Mouse (Mus musculus) right cerebral cortex, postnatal 25 days (tissue): Measurements from ENCODE around the gene Kctd3.
"Not testable (repeated sequence)": the region's sequence is repeated elsewhere in the genome, so short reads cannot be mapped to it uniquely, and the experiment has no call there.

Experiments
- DNase-seq: peaks from one replicate; pipeline ENCODE4 v3.0.0; 2022

Gene Kctd3

DNA sequence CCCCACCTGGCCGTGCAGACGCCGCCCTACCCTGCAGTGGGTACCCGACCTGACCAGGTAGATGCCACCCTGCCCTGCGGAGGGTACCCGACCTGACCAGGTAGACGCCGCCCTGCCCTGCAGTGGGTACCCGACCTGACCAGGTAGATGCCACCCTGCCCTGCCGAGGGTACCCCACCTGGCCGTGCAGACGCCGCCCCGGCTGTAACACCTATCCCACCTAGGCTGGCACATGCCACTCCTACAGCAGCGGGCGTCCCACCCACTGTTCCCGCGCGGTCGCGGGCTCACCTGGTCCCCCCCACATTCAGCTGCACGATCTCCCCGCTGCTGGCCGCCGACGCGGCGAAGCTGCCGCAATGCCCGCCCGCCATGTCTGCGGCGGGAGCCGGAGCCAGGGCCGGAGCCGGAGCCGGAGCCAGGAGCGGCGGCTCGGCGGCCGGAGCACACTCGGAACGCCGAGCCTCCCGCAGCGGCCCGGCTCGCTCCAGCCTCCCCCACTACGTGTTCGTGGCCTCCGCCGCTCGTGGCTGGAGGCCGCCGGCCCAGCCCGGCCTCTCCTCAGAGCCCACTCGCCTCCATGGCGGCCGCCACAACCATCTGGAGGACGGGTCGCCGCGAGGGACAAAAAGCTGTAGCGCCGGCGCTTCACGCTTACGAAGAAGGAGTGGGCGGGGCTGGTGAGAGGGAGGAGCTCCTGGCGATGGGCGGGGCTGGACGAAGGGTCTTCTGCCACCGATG is at the start of gene Kctd3:
Gene Kctd3, minus strand, starts transcription at position 603 of the 741 bp plus-strand sequence.
- DNase-seq = peak; percentile 97

DNA sequence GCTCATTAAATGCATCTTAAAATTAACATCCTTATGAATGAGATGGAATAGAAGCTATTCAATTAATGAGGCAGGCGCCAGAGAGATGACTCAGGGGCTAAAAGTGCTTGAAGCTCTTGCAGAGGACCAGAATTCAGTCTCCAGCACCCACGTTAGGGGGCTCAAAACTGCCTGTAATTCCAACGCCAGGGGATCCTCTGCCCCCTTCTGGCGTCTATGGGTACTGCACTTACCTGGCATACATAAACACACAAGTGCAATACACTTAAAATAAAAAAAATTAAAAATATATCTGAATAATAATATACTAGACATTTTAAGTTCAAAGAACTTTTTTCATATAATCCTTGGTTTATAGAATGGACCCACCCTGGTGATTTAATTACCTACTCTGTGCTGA is 49.8 kb upstream of the Kctd3 start:
- DNase-seq = no peak

DNA sequence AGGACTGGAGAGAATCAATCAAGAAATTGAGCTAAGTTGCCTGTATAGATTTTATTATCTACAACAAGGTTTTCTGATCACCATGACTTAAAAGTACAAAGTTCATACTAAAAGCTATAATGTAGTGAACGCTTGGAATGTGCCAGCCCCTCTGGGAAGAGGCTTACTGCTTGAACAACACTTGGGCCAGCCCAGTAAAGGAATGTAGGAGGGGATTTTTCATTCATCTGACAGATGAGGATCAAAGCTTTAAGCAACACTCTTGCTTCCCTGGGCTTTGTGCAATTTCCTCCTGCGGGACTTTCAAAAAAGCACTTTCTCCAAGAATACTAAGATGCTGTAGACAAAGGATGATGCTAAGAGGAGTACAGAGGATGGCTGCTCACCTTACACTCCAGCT is 48.3 kb upstream of the Kctd3 start:
- DNase-seq = no peak

DNA sequence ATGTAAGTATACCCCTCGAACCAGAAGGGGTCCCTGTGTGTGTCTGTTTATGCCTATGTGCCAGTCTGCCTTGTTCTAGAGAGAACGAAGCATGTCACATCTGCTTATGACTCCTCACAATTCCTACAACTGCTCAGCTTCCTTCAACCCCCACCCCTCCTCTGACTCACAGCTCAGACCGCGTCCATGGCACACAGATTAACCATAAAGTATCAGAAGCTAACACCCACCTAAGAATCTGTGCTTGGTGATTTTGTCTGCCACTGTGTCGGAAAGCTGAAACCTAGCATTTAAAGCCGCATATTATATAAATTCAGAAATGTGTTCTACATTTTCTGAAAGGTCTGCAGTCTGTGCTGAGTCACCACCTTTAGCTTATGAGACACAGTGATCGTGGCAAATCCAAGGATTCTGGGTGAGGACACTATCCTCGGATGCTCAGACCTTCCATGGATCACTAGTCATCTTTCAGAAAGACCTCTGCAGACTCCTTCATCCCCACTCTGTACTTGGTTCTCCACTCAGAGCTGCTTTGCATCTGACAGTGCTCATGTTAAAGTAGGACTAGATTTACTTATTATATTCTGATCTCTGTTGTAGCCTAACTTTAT is 47.4 kb upstream of the Kctd3 start:
- DNase-seq = peak; percentile 42

DNA sequence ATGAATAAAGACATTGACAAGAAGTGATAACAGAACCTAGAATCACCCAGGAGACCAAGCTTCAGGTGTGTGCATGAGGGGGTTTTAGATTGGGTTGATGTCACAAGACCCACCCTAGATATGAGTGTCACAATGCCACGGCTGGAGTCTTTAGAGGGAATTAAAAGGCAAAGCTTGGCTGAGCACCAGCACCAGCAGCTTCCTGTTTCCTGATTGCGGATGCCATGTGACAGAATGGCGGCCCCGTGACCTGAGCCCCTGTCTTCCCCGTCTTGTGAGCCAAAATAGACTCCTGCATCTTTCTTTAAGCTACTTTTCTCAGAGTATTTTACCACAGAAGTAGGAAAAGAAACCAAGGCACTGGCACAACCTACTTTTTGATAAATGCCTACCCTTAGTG is 46.5 kb upstream of the Kctd3 start:
- DNase-seq = no peak

DNA sequence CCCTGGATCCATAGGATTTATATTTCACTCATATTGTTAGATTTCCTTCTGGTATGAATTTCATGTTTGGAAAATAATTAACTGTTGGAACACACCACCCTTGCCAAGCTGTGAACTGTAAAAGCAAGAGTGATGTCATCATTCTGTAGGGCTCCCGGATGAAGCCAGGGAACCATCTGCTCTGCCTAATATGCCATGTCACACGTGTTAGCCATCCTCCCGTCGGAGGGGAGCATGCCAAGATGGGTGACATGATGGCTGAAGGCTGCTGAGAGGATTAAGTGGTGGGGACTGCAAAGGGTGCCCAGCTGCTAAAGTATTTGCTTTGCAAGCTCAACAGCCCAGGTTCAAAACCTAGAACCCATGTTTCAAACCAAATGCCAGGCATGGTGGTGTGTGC is 44.5 kb upstream of the Kctd3 start:
- DNase-seq = no peak

DNA sequence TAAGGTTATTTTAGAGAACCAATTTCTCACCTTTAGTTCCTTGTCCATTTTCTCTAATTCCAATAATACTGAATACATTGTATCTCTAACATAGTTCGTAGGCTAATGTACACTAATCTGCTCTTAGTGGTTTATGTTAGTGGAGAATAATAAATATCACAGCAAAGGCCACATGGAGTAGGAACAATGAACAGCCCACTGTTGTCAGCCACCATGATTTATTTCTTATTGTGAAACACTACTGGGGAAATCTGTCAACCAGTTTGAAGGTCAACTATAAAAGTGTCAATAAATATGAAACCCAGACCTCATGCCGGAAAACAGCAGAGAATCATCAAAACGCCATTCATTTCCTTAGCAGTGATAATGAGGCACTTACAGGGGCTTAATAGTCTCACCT is 42.5 kb upstream of the Kctd3 start:
- DNase-seq = no peak

DNA sequence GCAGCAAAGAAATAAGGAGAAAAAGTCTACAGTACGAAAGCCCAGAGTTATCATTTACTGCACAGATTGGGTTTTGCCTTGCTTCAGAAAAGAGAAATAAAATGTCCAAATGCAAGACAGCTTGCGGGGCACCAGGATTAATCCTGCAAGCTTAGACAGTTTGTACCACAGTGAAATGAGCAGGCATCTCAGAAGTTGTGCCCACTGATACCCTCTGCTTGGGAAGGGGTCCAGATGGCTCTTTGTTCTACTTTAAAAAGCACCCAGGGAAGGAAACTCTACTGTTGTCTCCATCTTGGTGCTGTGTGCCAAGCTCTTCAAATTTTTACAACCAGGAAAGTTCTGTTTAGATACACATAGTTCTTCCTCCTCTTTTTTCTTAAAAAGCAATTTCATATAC is 40.7 kb upstream of the Kctd3 start:
- DNase-seq = no peak

DNA sequence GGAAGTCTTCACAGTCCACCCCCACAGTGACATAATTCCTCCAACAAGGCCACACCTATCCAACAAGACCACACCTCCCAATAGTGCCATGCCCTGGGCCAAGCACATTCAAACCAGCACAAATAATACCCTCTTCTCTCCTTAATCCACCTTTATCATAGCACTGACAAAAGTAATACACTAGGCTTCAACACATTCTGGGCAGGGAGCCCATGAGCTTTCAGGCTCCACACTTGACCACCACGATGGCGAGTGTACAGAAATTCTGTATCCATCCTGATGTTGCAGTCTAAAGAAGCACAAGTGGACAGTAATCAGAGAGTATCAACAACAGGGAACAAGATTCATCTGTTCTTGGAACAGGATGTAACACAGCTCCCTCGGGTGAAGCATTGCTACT is 40.3 kb upstream of the Kctd3 start:
- no peak for DNase-seq

DNA sequence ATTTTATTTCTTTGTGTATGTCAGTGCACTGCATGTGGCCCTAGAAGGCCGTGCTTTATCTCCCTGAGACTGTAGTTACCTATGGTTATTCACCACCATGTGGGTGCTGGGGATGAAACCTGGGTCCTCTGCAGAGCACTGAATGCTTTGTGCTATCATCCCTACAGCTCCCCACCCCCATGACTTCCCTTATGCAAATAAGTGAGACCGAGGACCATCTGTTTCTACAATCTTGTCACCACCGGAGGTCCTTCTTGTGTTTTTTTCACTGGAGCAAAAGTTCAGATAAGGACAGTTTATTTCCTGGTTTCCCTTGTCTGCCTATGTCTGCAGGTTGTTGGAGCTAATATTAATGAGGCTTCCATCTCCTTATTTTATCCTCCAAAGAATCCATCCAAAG is 39.2 kb upstream of the Kctd3 start:
- no peak for DNase-seq

DNA sequence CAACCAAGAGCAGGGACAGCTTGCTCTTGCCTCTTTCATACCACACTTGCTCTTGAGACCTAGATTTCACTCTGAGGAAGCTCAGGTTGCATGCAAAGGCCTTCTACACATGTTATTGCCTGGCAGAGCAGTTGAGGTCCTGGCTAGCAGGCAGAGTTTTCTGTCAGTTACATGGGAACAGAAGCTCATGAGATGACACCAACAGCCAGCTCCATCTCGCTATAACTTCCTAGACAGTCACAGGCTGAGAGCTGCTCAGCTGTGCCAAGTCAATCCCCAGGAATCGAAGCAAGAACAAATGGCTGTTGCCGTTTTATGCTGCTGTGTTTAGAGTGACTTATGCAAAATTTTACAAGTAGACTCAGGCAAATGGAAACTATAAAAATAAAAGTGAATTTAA is 38.7 kb upstream of the Kctd3 start:
- no peak for DNase-seq

DNA sequence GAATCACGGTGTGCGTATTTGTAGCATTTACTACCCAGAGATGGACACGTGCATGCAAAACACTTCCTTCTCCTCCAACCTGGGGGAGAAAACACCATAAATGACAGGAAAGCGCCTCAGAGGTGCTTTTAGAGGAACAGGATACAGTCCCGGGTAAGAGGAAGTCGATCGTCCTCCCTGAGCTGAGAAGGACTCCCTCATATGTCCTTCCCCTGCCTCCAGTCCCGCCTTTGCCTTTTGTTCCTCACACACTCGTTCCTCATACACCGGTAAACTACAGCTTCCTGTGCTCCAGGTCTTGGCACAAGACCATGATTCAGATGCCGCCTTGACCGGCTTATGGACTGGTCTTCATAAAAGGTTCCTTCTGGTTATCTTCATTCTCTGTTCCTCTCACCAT is 33.6 kb upstream of the Kctd3 start:
- no peak for DNase-seq

DNA sequence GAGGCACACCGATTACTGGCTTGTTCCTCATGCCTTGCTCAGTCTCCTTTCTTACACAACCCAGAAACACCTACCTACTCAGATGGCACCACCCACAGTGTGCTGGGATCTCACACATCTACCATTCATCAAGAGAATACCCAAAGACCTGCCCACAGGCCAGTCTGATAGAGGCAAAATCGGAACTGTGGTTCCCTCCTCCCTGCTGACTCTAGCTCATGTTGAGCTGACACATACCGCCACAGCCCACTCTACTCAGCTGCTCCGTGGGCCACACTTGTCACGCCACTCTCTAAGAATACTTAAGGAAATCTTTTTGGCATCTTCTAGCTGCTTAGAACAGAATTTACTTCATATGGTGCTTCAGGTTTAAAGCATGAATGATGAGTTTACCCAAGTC is 31.7 kb upstream of the Kctd3 start:
- DNase-seq = peak; percentile 63

DNA sequence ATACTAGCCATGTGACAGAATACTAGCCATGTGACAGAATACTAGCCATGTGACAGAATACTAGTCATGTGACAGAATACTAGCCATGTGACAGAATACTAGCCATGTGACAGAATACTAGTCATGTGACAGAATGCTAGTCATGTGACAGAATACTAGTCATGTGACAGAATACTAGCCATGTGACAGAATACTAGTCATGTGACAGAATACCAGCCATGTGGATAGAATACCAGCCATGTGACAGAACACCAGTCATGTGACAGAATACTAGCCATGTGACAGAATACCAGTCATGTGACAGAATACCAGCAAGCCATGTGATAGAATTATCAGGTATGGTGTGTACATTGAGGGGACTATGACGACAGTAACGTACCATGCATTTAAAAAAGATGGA is 25.2 kb upstream of the Kctd3 start:
- DNase-seq = not testable (repeated sequence)

DNA sequence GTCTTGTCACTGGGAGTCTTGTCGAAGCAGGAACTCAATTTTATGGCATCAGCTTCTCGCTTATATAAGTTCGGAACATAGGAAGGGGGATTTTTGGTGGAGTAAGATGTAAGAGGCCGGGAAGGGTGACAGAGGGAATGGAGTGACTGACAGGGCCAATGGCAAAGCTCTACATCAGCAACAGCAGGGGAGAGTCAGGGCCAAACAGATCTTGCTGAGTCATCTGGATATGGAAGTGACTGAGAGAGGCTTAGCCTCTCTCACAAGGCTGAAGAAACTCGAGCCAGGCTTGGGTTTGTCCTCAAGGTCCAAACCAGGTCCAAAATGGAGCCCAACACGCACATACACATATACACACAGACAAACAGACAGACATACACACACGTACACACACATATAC is 23.3 kb upstream of the Kctd3 start:
- no peak for DNase-seq

DNA sequence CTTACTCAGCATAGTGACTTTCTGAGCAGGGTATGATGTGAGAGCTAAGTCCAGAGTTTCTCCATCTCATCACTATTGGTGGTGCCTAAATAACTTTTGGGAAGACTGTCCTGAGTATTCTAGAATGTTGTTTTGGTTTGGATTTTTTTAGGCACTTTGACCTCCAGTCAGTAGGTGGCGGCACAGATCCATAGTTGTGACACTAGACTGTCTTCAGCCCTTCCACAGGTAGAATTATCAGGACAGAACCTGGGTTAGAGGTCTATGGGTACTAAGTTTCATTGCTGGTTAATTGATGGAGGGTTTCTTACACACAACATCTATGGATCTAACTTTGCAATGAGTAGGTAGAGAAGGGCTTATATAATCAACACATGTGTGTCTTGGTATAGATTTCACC is 20.6 kb upstream of the Kctd3 start:
- DNase-seq = no peak

DNA sequence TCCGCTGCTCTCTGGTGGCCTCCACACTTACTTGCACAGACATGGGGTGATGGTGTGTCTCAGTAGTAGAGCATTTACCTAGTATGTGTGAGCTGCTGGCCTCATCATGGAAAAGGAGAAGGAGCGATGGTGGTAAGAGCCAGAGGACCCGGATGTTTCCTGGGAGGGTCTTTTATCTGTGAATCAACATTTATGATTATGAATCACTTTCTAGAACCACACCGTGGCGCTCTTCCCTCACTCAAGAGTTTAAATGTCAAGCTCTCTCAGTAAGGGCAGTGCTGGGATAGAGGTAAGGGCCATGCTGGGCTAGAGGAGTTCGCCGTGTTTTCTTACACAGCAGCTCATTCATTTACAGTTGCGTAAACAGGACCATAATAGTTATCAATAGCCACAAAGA is 19.2 kb upstream of the Kctd3 start:
- DNase-seq = no peak

DNA sequence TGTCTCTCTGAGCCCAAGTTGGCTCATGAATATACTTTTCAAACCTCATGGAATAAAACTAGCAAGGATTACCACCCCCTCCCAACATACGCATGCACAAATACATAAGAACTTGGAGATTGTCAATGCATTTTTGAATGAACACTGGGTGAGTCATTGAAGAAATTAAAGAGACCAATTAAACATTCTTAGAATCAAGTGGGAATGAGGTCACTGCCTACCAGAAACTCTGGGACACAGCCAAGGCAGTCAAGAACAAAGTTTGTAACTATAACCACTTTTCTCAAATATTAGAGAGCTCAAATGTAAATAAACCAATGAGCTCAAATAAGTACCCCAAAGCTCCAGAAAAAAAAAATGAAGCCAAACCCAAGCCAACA is 16.1 kb upstream of the Kctd3 start:
- no peak for DNase-seq

DNA sequence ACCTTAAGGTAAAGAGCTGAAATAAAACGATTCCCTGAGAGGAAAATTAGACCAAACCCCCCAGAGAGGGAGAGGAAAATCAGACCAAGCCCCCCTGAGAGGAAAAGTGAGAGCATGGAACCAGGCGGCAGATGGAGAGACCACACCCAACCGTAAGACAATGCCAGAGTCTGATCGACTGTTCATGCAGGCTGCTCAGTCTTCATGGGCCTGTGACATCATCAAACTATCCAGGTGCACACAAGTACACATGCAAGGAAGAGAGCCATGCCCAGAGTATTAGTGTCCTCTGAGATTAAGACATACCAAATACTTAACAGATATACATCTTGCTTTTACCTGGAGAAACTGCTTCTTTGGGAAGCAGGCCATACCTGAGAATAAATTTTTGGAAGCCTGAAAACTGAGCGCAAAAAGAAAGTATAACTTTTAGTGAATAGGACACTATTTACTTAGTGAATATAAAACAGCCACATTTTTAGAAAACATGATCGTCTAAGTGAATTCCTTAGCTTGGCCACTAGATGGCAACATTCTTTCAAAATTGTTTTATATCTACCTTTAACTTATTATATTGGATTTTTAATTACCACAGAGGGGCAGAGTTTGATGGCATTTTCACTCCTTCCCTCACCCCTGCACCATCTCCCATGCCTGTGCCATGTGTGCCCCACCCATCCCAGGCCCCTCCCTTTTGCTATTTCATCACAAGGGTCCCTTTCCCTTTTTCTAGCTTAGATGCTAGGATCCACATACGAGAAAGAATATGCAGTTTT is 15.5 kb upstream of the Kctd3 start:
- DNase-seq = no peak

DNA sequence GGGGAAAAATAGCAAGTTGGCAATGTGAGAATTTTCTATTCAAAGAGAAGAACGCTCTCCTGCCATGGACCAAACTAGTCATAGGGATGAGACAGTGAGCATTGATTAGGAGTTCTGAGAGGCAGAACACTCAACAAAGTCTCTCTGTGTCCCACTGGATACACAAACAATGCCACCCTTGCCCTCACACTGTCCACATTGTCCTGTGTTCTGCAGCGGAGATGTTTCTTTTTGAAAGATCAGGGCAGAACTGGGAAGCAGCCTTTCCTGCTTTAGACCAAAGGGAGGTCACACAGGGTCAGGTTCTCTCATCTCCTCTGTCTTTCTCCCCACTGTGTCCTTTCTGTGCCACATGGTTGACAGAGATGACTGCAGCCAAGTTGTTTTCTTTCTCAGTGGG is 7.7 kb upstream of the Kctd3 start:
- no peak for DNase-seq

DNA sequence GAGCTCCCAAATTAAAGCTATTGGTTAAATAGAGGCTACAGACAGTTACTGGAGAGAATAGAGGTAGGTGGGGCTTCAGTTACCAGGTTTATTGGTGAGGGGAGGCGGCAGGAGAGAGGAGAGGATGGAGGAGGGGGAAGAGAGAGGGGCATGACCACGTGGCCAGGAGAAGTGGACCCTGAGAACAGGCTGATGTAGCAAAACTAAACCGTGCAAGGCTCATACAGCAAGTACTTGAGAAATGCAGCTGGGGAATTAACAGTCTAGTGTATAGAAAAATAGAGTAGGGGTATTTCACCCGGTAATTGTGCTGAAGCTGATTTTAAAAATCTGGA is 5.9 kb upstream of the Kctd3 start:
- DNase-seq = no peak

DNA sequence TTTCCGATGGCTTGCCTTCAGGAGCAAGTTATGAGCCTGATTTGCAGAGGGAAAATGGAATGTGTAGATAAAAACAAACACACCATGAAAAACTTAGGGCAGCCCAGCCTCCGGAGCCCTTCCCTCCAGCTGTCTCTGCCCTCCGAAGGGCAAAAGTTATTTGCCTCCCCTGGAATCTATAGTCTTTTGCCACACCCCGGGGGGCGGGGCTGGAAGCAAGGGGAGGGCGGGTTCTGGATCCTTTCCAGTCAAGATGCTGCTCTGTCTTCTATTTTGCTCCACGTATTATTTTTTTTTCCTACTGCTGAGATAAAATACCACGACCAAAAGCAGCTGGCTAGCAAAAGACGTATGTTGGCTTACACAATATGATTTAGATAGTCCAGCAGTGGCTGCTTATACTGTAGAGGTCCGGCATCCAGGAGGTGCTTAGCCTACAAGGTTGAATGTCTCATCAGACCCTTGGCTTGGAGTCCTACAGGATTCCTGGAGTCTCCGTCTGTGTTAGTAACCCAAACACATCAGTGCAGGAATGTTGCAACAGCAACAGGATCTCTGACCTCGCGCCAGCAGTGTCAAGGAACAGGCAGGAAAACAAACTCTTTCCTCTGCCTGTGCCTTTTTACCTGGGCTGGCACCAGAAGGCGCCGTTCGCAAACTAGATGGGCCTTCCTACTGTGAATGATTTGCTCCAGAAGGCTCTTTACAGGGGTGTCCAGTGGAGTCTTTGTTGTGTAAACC is 5.4 kb upstream of the Kctd3 start:
- no peak for DNase-seq

DNA sequence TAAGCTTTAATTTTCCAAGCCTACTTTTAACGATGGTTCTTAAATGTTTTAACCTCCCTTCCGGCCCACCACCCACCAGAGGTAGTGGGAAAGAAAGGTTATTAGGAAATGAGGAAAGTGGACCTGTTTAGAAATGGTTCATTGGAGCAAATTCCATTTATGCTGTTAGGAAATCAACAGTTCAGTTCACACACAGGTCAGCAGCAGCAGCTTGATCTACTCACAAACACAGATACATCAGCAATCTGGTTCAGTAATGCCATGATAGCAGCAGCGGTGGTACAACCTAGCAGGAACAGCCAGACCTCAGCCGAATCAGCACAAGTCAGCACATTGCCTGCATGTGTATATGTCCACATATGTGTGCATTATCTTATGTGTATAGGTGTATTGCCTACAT is 3.0 kb upstream of the Kctd3 start:
- DNase-seq = no peak

DNA sequence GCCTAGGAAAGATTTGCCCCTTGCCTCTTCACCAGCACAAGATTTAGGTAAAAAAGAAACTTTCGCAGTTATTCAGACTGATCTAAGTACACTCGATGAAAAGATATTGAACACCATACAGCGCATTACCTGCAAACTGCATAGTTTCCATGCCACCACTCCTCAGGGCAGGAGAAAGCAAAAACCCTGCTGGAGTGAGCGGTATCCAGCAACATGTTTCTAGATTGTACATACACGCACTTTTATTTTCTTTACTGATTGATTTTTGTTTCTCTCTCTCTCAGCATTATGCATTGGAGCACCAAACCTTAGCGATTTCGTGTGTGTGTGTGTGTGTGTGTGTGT is 311 bp upstream of the Kctd3 start:
- DNase-seq = no peak
